ENCODE assay signal across 13 mouse cellular contexts in genomic region chr13:52860006-52860685, GRCm38 (mm10).
"Had no signal": no experiment of that assay in that cellular context is flagged by ENCODE, and none has a peak within 500 bp of the region (broad histone marks: within the 10 kb centered on the region; RNA-seq: fewer than 3 reads in every experiment).

No protein-coding gene starts in this region.

- H3K27ac ChIP-seq: left cerebral cortex, adult 2 months; limb, embryonic 15.5 days; liver, embryonic 12.5 days; midbrain, embryonic 10.5 days had no signal

- DNase-seq: kidney, adult 8-10 months; kidney, postnatal 36 days; lung, embryonic 14.5 days; lung, postnatal 10 days; lung, postnatal 4 days; right cerebral cortex, adult 18-20 months; right cerebral cortex, postnatal 25 days; thymus, postnatal 4 days had no signal

- H3K9me3 ChIP-seq: limb, embryonic 15.5 days; liver, embryonic 12.5 days; midbrain, embryonic 10.5 days had no signal

- H3K9ac ChIP-seq: limb, embryonic 15.5 days; liver, embryonic 12.5 days; lung, embryonic 14.5 days had no signal

- ATAC-seq: intestine, postnatal 0 days; liver, embryonic 12.5 days had no signal

- H3K27me3 ChIP-seq: liver, embryonic 12.5 days had no signal

- H3K4me1 ChIP-seq: liver, embryonic 12.5 days had no signal

- H3K4me2 ChIP-seq: limb, embryonic 15.5 days; liver, embryonic 12.5 days; lung, embryonic 14.5 days had no signal

- H3K36me3 ChIP-seq: limb, embryonic 15.5 days; liver, embryonic 12.5 days; midbrain, embryonic 10.5 days had no signal

- H3K4me3 ChIP-seq: left cerebral cortex, adult 2 months; limb, embryonic 15.5 days; liver, embryonic 12.5 days; midbrain, embryonic 10.5 days had no signal
